Mouse (Mus musculus) olfactory bulb, adult 2 months (tissue): ENCODE measurements around the gene Gm28042.

ENCODE experiments used
- CTCF ChIP-seq: fragments of 200-500 bp; IDR thresholded peaks from 2 replicates; pipeline ENCODE4 v1.5.1; 2012; ENCODE audit warnings: low read depth, mild to moderate bottlenecking, low read length, moderate library complexity; ENCODE audit not compliant: insufficient read depth
- POLR2A ChIP-seq: fragments of 200-500 bp; IDR thresholded peaks from 2 replicates; pipeline ENCODE4 v1.6.1; 2012; ENCODE audit warnings: mild to moderate bottlenecking, low read depth, low read length, moderate library complexity; ENCODE audit not compliant: insufficient read depth

GRCm38 (mm10) chr2:119990881-119991280 lies 36.4 kb upstream of the Gm28042 start:
- TF ChIP-seq CTCF, result no peak
- no peak for TF ChIP-seq POLR2A
